Mouse (Mus musculus) frontal cortex, adult (tissue): ENCODE results near the gene Ece1.

Source experiments
- ATAC-seq: cut with Nextera tagmentation; 2 replicates; pipeline ENCODE4 v1.9.2; 2017; ENCODE audit warnings: mild to moderate bottlenecking, moderate library complexity, mixed read lengths; ENCODE audit not compliant: low TSS enrichment

The Ece1 gene

DNA sequence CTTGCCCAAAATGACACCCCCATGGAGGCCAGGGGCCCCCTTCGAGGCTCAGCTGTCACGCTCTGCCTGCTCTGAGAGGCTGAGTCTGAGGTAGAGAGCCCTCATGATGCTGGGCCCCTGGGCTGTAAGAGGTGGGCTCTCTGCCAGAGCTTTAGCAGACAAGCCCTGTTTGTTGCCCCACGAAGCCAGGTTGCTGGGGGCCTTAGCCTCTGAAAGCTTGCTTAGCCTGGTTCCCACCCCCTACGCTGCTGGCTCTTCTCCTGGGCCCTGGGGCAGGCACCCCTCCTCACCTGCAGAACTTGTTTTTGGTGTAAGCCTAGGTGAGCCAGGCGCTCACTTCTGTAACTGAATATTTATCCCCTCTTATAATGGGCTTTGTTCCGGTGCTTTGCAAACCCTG is 55.6 kb downstream of the Ece1 start:
- ATAC-seq: no peak

DNA sequence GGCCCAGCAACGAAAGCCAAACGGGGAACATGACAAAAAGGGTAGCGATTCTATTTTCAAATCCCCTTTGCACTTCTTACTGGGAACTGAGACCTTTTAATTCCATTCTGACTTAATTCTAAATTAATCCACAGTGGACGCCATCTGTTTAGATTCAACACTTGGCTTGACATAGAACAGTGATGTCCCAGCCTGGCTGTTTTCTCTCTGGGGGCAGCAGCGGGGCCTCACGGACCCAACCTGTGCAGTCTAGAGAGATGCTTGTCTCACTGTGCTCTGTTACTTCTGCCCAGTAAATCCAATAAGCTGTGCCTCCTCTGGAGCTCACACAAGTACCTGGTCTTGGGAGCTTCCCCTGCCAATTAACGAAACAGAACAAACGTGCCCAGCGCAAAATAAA is 56.5 kb downstream of the Ece1 start:
- no peak for ATAC-seq

DNA sequence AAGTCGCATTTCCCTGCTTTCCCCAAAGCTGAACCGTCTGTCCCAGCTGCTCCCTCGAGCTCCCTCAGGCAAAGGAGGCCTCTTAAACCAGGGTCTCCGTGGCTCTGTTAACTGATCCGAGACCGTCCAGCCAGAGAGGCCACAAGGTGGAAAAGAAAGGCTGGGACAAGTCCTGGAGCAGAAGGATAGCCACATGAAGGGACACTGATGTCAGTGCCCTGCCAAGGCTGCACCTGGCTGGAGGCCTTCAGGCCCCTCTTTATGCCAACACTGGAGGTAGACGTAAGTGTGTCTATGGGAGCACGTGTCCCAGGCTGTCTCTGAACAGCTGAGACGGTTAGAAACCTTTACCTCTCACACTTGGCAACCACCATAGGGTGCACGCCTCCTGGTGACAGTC is 57.1 kb downstream of the Ece1 start:
- no peak for ATAC-seq

DNA sequence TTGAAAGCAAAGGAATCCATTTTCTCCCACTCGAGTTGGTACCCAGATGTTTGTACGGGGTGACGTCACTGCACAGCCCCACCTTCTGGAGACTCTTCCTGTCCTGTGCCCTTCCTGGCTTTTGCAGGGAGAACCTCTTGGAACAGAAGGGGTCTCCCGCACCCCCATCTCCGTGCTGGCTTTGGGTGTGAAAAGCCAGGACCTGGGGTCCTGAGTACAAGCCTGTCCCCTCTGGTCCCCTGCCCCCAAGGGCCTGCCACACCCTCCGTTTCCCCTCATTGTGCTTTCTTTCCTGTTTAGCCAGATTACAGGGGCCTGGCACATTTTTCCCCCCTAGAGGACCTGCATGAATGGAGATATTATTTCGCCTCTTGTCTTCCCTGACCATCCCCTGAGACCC is 58.0 kb downstream of the Ece1 start:
- ATAC-seq: no peak

DNA sequence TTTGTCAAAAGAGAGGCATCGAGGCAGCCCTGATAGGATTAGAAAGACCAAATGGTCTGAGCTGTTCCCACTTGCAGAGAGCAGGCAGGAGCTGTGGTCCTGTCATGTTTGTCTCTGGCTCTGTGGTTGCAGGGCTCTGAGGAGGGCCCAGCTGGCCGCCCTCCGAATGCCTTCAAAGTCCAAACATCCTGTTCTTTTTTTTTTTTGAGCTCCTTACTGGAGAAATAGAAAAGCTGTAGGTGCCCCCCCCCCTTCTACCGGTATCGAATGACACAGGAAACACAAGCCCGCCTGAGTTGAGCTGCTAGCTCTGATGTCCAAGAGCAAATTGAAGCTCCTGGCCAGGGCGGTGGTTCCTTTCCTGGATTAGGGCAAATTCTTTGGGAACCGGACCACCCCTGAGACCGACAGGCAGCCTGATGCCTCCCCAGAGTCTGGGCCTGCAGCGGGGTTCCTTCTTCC is 58.5 kb downstream of the Ece1 start:
- no peak for ATAC-seq

DNA sequence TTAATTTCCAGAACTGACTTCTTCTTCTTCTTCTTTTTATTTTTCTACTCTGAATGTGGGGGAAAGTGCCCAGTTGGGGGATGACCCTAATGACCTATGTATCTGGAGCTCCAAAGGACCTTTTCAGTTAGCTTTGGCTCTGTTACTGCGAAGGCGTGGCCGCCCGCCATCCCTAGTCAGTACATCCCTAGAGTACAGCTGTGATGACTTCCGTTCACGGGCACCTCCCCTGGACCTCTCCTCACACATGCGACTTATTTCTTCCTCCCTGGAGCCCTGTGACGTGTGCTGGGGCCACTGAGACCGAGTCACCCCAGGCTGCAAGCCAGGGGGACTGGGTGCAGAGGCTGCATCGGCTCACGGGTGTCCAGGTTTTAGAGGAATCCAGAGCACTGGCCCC is 59.5 kb downstream of the Ece1 start:
- no peak for ATAC-seq

DNA sequence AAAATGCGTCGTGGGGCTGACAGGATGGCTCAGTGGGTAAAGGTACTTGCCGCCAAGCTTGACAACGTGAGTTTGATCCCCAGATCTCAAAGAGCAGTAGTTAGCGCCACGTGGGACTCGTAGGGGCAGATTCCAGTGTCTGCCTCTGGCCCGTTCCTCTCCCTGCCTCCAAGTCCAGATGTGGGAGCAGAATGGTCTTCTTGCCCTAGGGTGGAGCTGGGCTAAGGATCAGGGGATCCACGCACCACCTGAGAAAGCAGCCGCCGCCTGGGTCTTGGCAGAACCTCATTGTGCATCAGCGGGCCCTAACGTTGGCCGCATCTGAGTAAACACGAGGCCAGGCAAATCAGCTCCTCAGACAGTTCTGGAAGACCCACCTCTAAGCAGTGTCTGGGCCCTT is 61.0 kb downstream of the Ece1 start:
- no peak for ATAC-seq

DNA sequence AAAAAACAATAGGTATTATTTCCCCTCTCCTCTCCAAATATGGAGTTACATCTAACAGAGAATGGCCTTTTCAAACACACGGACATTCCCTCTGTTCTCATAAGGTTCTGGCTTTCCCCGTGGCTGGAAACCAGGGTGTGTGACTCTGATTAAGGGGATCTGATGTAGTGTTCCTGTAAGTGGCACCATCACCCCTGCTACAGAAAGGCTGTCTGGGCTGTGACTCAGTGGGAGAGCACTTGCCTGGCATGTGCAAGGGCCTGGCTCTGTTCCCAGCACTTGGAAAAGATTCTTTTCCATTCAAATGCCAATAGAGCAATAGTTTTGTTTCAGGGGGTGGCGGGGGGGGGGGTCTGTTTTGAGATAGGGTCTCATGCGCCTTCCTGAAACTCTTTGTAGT is 63.1 kb downstream of the Ece1 start:
- no peak for ATAC-seq

DNA sequence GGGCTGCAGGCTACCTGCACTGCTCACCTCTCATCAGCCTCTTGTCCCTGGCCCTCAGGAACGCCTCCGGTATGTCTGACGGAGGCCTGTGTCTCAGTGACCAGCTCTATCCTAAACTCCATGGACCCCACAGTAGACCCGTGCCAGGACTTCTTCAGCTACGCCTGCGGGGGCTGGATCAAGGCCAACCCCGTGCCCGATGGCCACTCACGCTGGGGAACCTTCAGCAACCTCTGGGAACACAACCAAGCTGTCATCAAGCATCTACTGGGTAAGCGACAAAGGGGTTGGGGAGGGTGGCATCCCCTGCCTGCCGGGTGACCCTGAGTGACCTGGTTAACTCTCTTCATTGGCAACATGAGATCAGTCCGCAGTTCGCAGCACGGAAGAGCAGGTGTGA is 64.1 kb downstream of the Ece1 start:
- no peak for ATAC-seq

DNA sequence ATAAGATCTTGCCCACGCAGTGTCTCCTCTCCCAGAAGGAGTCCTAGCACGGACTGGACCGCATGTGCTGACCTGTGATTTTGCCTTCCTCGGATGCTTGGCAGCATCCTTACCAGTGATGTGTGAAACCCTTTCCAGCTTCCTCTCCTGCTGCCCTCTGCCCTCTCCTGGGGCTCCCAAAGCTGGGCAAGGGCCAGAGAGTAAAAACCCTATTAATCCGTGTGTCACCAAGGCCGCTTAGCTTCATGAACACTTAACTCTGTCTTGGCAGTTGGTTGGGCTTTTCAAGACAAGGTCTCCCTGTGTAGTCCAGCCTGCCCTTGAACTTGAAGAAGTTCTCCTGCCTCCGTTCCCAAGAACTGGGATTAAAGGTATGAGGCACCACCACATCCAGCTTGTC is 65.1 kb downstream of the Ece1 start:
- ATAC-seq: no peak

DNA sequence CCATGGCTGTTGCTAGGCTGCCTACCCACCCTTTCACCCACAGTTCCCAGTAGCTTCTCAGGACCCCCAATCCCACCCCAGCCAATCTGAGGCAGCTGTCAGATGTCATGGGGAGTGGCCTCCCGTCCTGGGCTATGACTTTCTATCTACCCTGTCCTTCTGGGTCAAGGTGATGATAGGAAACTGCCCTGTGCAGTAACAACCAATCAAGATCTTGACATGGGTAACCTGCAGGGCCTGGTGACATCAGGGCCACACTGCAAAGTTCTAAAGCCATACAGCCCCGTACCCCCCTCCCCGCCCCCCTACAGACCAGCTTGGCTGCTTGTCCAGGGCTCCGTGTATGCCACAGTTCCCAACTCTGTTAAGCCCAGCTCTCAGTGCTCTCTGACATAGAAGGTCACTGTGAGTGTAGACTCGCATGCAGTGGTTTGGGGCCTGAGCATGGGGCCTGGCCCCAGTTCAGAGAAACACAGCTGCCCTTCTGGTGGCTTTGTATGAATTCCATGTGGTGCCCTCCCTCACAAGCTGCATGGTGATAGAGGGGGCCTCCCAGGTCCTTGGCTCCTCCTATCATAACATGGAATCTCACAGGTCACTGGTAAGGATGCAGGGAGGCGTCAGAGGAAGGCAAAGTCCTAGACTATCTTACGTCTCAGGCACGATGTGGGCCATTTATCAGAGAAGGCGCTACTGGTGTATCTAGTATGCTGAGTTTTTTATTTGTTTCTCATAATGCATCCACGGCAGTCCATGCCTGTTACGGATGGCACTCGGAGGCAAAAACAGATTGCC is 65.9 kb downstream of the Ece1 start:
- no peak for ATAC-seq

DNA sequence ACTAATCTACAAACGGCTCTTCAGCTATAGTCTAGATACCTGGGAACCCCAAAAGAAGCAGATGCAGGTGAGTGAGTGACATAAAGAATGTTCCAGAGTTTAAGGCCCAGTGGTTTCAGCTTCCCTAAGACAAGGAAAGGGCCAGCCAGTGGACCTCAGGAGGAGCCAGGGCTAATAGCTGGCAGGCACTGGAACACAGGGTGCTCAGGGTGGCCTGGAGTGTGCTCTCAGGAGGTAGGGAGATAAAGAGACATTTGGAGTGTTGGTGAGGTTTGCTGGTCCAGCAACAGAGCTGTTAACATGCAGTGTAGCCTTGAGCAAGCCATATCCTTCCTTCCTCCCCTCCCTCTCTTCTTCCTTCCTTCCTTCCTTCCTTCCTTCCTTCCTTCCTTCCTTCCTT is 66.8 kb downstream of the Ece1 start:
- ATAC-seq: no peak

DNA sequence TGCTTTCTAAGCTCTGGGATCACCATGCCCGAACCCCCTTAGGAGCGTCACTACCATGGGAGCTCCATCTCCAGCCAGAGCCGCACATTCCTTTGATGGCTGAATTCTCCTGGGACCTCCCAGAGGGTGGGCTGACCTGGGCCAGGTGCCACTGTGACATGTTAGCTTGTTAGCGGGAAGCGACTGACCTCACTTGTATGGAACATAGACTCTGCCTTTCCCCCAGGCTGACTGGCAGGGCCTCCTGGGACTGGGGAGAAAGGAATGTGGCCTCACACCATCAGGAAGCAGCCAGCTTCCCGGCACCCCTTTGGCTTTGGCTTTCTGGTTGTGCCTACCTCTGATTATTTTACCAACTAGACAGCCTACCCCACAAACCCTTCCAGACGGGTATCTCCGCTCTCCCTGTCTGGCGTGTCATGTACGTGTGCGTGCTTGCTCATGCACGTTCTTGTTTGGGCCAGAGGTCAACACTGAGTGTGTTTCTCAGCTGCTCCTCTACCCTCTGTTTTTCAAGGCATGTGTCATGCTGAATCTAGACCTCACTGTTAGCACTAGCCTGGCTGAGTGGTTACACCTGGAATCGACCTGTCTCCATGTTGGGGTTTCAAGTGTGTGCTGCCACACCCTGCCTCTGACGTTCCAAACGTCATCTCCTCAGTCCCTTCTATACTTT is 67.4 kb downstream of the Ece1 start:
- ATAC-seq: no peak

DNA sequence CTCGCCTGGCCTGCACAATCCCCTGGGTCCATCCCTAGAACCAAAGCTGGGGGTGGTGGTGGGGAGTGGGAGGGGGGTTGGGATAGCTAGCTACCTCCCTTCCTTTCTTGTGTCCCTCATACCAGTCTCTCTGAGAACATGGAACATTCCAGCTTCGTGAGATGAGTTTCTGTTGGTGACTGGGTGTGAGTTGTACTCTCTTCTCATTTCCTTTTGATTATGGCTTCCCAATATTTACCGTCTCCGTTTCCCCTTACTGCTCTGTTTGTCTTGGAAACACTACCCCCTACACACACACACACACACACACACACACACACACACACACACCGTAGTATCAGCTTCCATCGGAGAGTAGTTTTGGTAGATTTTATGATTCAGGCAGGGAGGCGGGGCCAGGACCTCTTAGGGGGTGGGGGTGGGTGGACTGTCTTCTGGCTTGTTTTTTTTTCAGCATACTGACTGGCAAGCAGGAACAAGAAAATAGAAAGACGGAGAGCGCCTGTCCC is 68.5 kb downstream of the Ece1 start:
- ATAC-seq: 0 out of 2 replicates have a peak, but pooled peaks have one; percentile 4

DNA sequence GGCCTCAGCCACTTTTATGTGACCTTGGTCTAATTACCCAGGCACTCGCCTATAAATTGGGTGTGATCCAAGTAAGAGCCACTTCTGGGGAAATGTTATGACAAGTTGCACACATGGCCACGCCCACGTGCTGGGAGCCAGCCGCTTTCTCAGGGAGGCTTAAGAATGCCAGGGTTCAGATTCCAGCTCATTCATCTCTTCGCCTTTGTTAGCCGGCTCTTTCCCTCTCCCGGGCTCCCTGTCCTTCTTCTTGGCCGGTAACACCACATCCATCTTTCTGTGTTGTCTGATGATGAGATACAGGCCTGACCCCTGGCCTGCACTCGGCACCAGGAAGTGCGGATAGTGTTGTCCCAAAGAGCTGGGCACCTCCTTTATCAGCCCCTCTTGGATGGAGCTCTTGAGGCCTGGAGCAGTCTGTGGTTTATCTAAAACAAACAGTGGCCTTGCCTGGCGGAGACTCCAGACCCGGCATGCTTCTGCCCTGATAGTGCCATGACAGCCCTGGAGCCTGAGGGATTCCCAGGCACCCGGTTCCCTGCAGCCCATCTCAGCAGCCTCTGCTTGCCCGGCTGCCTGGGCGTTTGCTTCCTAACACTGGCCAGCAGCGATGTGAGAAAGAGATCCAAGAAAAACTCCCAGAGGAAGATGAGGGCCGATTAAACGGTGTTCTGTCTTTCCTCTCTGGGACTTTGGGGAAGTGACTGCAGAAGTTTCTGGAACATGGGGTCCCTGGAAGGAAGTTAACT is 69.1 kb downstream of the Ece1 start:
- peak; percentile 27; the same call in 1 of the 2 replicates for ATAC-seq

DNA sequence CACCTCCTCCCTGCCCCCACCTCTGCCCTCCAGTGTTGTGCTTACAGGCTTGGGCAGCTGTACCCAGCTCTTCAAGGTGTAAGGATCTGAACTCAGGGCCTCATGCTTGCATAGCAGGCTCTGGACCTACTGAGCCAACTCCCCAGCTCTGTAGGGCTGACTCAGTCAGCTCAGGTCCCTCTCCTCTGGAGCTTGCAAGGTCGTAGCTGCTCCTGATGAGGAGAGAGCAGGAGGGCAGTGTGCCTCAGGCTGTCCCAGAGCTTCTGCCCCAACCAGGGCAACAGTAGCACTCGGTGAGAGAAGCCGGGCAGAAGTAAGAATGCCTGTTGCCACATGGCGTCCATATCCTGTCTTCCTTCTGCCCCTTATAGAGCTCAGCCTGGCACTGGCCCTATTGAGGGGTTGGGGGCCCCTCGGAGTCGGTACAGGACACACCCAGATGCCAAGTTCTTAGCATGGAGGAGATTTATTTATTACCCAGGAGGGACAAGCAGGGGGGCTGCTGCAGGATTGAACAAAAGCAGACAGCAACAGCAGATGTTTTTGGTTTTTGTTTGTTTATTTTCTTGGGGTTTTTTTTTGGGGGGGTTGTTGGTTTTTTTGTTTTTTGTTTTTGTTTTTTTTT is 70.6 kb downstream of the Ece1 start:
- no peak for ATAC-seq

DNA sequence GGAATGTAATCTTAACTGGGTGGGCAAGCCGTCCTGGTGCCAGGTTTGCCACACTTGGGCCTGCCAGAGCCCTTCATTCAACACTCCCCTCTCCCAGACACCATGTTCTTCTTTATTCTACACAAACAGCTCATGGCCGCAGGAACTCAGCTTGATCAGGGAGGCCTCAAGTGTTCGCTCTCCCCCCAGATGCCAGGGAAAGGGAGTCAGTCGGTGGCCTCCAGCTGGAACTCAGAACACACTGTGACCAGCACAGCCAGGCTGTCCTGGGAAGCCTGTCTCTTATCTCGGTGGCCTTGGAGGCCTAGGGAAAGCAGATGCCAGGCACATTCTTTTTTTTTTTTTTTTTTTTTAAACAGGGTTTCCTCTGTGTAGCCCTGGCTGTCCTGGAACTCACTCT is 71.3 kb downstream of the Ece1 start:
- ATAC-seq: no peak

DNA sequence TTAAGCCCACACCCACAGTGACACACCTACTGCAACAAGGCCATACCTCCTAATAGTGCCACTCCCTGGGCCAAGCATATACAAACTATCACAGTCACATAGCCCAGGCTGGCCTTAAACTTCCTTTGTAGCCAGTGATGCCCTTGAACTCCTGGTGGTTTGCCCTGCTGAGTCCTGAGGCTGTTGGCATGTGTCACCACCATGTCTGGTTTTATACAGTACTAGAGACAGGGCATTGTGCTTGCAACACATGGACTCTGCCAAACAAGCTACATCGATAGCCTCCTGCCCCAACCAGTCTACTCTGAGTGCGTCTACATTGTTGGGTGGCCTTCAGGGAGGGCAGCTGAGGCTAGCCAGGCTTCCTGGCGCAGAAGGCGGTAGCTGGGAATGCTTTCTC is 74.1 kb downstream of the Ece1 start:
- ATAC-seq: no peak

DNA sequence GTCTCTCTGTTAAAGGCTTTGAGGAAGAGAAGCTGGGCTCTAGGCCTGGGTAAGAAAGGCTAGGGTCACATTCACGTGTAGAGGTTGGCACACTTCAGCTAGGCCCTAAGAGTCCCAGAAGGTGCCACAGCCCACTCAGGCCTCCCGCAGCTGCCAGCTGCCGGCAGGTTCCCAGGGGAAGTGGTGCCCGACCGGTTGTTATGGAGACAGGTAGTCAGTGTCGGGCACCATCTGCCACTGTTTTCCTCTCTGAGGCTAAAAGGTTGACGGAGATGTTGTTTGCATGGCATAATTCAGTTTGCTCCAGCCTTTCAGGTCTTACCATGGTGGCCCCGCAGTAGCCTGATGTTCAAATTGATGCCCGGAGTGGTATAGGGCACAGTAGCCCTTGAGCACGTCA is 78.0 kb downstream of the Ece1 start:
- no peak for ATAC-seq

DNA sequence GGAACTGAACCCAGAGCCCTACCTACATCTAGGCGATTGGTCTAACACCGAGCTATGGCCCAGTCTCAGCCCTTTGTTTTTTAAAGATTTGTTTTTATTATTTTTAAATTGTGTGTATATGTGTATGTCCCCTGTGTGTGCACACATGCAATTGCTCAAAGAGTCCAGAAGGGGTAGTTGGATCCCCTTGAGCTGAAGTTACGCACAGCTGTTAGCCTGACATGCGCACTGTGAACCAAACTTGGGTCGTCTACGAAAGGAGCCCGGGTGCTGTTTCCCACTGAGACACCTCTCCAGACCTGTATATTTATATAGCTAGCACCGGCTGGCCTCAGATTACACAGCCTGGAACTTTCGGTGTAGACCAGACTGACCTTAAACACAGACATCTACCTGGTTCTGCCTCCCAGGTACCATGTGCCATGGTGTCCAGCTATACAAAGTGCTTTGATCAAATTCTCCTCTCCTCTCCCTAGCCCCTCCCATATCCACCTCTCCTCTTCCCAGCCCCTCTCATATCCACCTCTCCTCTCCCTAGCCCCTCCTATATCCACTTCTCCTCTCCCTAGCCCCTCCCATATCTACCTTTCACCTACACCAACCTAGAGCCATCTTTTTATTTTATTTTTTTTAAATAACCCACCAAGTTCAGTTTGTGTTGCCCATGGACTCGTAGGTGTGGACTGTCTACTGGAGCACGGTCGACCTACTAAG is 79.3 kb downstream of the Ece1 start:
- ATAC-seq: no peak
